Mouse (Mus musculus): ENCODE results near the gene Angptl1.

DNA sequence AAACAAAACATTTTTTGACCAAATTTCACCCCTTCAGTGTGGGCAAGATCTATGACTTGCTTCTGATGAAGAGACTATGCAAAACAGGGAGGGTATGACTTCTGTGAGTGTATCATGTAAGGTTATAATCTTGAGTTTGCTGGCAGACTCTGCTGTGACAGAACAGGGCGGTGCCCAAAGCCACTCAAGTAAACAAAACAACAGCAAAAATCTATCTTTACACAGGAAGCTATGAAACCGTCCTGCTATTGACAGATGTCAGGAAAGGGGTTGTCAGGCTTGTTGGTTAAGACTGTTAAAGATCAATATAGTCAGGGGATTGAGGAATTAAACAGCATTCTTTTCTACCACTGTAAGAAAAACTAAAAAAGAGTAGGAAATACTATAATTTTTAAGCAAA is 67.3 kb downstream of the Angptl1 start:
- TF ChIP-seq POLR2A (IDR thresholded peaks at IDR 0.05; ENCODE audit: low read depth, low read length) (no peak), CTCF (conservative IDR thresholded peaks at IDR 0.05; ENCODE audit: insufficient read depth, insufficient read length, low read depth, low read length) (no peak)
